Mouse (Mus musculus) ovary, postnatal 14 days (tissue): Measurements from ENCODE around the gene Eya2.

Experiments used
- DNase-seq: peaks from one replicate; pipeline ENCODE4 v3.0.0; 2022; ENCODE audit warnings: low spot score

Gene Eya2

GRCm38 (mm10) chr2:165717182-165718176, 122.6 kb downstream of the Eya2 start:
- DNase-seq: no peak

GRCm38 (mm10) chr2:165719382-165719781, 124.5 kb downstream of the Eya2 start:
- DNase-seq: no peak

- DNase-seq: no peak
These were observed 127.1 kb downstream of the Eya2 start for GRCm38 (mm10) chr2:165721941-165722340.

GRCm38 (mm10) chr2:165732552-165733238, 137.9 kb downstream of the Eya2 start:
- DNase-seq: no peak

GRCm38 (mm10) chr2:165733701-165734100, 138.9 kb downstream of the Eya2 start:
- DNase-seq: no peak

- no peak for DNase-seq
These were observed 141.5 kb downstream of the Eya2 start for GRCm38 (mm10) chr2:165736297-165736696.

- DNase-seq: no peak
These were observed 145.5 kb downstream of the Eya2 start for GRCm38 (mm10) chr2:165740381-165740780.

GRCm38 (mm10) chr2:165740982-165741381, 146.2 kb downstream of the Eya2 start:
- no peak for DNase-seq

GRCm38 (mm10) chr2:165741526-165742050, 146.8 kb downstream of the Eya2 start:
- DNase-seq: no peak

GRCm38 (mm10) chr2:165742210-165742786, 147.5 kb downstream of the Eya2 start:
- DNase-seq: no peak

- DNase-seq: no peak
These were observed 150.7 kb downstream of the Eya2 start for GRCm38 (mm10) chr2:165745306-165746098.

GRCm38 (mm10) chr2:165747975-165748374, 153.1 kb downstream of the Eya2 start:
- no peak for DNase-seq

- DNase-seq: no peak
These were observed 153.6 kb downstream of the Eya2 start for GRCm38 (mm10) chr2:165748426-165748825.

- DNase-seq: no peak
These were observed 156.2 kb downstream of the Eya2 start for GRCm38 (mm10) chr2:165751068-165751467.

- no peak for DNase-seq
These were observed 157.9 kb downstream of the Eya2 start for GRCm38 (mm10) chr2:165752704-165753103.

GRCm38 (mm10) chr2:165757799-165758198, 163.0 kb downstream of the Eya2 start:
- DNase-seq: no peak

GRCm38 (mm10) chr2:165758534-165758933, 163.7 kb downstream of the Eya2 start:
- no peak for DNase-seq

GRCm38 (mm10) chr2:165759421-165759985, 164.7 kb downstream of the Eya2 start:
- DNase-seq: no peak

GRCm38 (mm10) chr2:165768805-165769358, 174.1 kb downstream of the Eya2 start:
- DNase-seq: no peak

GRCm38 (mm10) chr2:165769375-165769948, 174.6 kb downstream of the Eya2 start:
- DNase-seq: no peak

- DNase-seq: peak; percentile 67
These were observed 184.1 kb downstream of the Eya2 start for GRCm38 (mm10) chr2:165778927-165779326.
